Mouse (Mus musculus): ENCODE results near the gene Nkd2.
A peak's percentile ranks its signal among the peaks of the same experiment; 100 is the strongest.

The Nkd2 gene

GRCm38 (mm10) chr13:73814181-73814580 is 33.2 kb downstream of the Nkd2 start:
- no peak for DNase-seq

GRCm38 (mm10) chr13:73812936-73813335 is 34.5 kb downstream of the Nkd2 start:
- DNase-seq = no peak

- no peak for DNase-seq
Measured at GRCm38 (mm10) chr13:73804914-73805313, 42.5 kb downstream of the Nkd2 start.

- DNase-seq = peak; percentile 27
Measured at GRCm38 (mm10) chr13:73803450-73804178, 43.8 kb downstream of the Nkd2 start.

- DNase-seq = no peak
Measured at GRCm38 (mm10) chr13:73799110-73799509, 48.3 kb downstream of the Nkd2 start.

GRCm38 (mm10) chr13:73793171-73793570 is 54.3 kb downstream of the Nkd2 start:
- no peak for DNase-seq

GRCm38 (mm10) chr13:73792176-73792575 is 55.3 kb downstream of the Nkd2 start:
- no peak for DNase-seq

GRCm38 (mm10) chr13:73782486-73782885 is 64.9 kb downstream of the Nkd2 start:
- DNase-seq = no peak

GRCm38 (mm10) chr13:73777578-73777977 is 69.9 kb downstream of the Nkd2 start:
- DNase-seq = no peak

GRCm38 (mm10) chr13:73775786-73776185 is 71.6 kb downstream of the Nkd2 start:
- DNase-seq = no peak

- DNase-seq = peak; percentile 80
Measured at GRCm38 (mm10) chr13:73773519-73774205, 73.8 kb downstream of the Nkd2 start.

GRCm38 (mm10) chr13:73772655-73773054 is 74.8 kb downstream of the Nkd2 start:
- peak; percentile 41 for DNase-seq

GRCm38 (mm10) chr13:73771131-73771530 is 76.3 kb downstream of the Nkd2 start:
- no peak for DNase-seq

GRCm38 (mm10) chr13:73769916-73770682 is 77.3 kb downstream of the Nkd2 start:
- peak; percentile 87 for DNase-seq
